Mouse (Mus musculus) CD4-positive helper T cell, adult 2 months (primary cell): Measurements from ENCODE around the gene Eps8.

Experiments used
- DNase-seq: peaks from one replicate; pipeline ENCODE4 v3.0.0-alpha.2; 2012; ENCODE audit warnings: low read depth, missing footprints, low spot score

The Eps8 gene

GRCm38 (mm10) chr6:137664936-137665335 is 10.3 kb upstream of the Eps8 start:
- no peak for DNase-seq

- no peak for DNase-seq
Measured at GRCm38 (mm10) chr6:137661583-137662365, 7.1 kb upstream of the Eps8 start.

- DNase-seq = no peak
Measured at GRCm38 (mm10) chr6:137658426-137659088, 3.9 kb upstream of the Eps8 start.

- no peak for DNase-seq
Measured at GRCm38 (mm10) chr6:137657203-137657602, 2.5 kb upstream of the Eps8 start.

GRCm38 (mm10) chr6:137649528-137649927 is 5.1 kb downstream of the Eps8 start:
- no peak for DNase-seq

- DNase-seq = peak; percentile 45
Measured at GRCm38 (mm10) chr6:137649068-137649480, 5.6 kb downstream of the Eps8 start.

GRCm38 (mm10) chr6:137648110-137649067 is 6.3 kb downstream of the Eps8 start:
- no peak for DNase-seq

- DNase-seq = no peak
Measured at GRCm38 (mm10) chr6:137647646-137648045, 7.0 kb downstream of the Eps8 start.

- DNase-seq = no peak
Measured at GRCm38 (mm10) chr6:137646726-137647125, 8.0 kb downstream of the Eps8 start.

- no peak for DNase-seq
Measured at GRCm38 (mm10) chr6:137644893-137645292, 9.8 kb downstream of the Eps8 start.

GRCm38 (mm10) chr6:137643814-137644213 is 10.9 kb downstream of the Eps8 start:
- no peak for DNase-seq

GRCm38 (mm10) chr6:137641642-137642041 is 13.0 kb downstream of the Eps8 start:
- DNase-seq = no peak

GRCm38 (mm10) chr6:137638834-137639567 is 15.7 kb downstream of the Eps8 start:
- no peak for DNase-seq

GRCm38 (mm10) chr6:137637443-137637842 is 17.2 kb downstream of the Eps8 start:
- no peak for DNase-seq

GRCm38 (mm10) chr6:137636131-137636530 is 18.5 kb downstream of the Eps8 start:
- DNase-seq = no peak

- no peak for DNase-seq
Measured at GRCm38 (mm10) chr6:137633626-137634025, 21.1 kb downstream of the Eps8 start.

GRCm38 (mm10) chr6:137633121-137633520 is 21.6 kb downstream of the Eps8 start:
- no peak for DNase-seq

- DNase-seq = no peak
Measured at GRCm38 (mm10) chr6:137630387-137630786, 24.3 kb downstream of the Eps8 start.

GRCm38 (mm10) chr6:137629603-137630231 is 25.0 kb downstream of the Eps8 start:
- no peak for DNase-seq

GRCm38 (mm10) chr6:137628715-137629114 is 26.0 kb downstream of the Eps8 start:
- no peak for DNase-seq

- no peak for DNase-seq
Measured at GRCm38 (mm10) chr6:137621021-137621420, 33.7 kb downstream of the Eps8 start.
